Mouse (Mus musculus) heart, adult 11 months (tissue): ENCODE measurements around the gene Gpr62.

Experiments used
- DNase-seq: peaks from one replicate; pipeline ENCODE4 v3.0.0; 2022

Gpr62 gene

GRCm38 (mm10) chr9:106416826-106417225 is 48.9 kb downstream of the Gpr62 start:
- no peak for DNase-seq
